Comparison of ENCODE assay signal across 10 mouse cellular contexts in genomic region chr14:56368834-56369233, GRCm38 (mm10). TPM values are rescaled to one million over a fixed set of nuclear protein-coding genes. Genes with fewer than 3 reads are reported as not detected.
DNase-seq lines count a peak whose midpoint lies in the region; ATAC-seq and TF ChIP-seq lines count a peak whose summit lies in the region.
"Had no signal": no experiment of that assay in that cellular context is flagged by ENCODE, and none has a peak within 500 bp of the region (broad histone marks: within the 10 kb centered on the region; RNA-seq: fewer than 3 reads in every experiment).

No protein-coding gene starts in this region.

- no peak for ATAC-seq in hindbrain, embryonic 16.5 days

- no peak overlapping the region for H3K27ac ChIP-seq in hindbrain, embryonic 10.5 days
- no peak overlapping the region for H3K27ac ChIP-seq in hindbrain, embryonic 16.5 days (ENCODE audit: low read depth, low read length)
- no peak overlapping the region for H3K27ac ChIP-seq in thymus, adult 2 months (ENCODE audit: control insufficient read depth, insufficient read depth, low read length)
- H3K27ac ChIP-seq: neural tube, embryonic 13.5 days had no signal

- peak; percentile 15 for DNase-seq in hindbrain, embryonic 10.5 days (ENCODE audit: low spot score)
- peak; percentile 42 for DNase-seq in thymus, adult 2 months
- no peak for DNase-seq in thymus, adult 18-20 months
- DNase-seq in forelimb bud, embryonic 11.5 days (ENCODE audit: low read depth, low spot score): peak; percentile 28
- peak; percentile 68 for DNase-seq in thymus, postnatal 4 days
- DNase-seq in natural killer cell, adult 2 months (ENCODE audit: low spot score in 2 of 2): no peak
- no peak for DNase-seq in heart, postnatal 25 days (ENCODE audit: low spot score)

- no peak overlapping the region for H3K4me2 ChIP-seq in hindbrain, embryonic 16.5 days (ENCODE audit: low read length)
- H3K4me2 ChIP-seq: neural tube, embryonic 13.5 days had no signal

- no peak for TF ChIP-seq POLR2A in thymus, adult 2 months (IDR thresholded peaks at IDR 0.05; ENCODE audit: control insufficient read depth, extremely low read depth, insufficient read depth, low read length, poor library complexity)

- no peak overlapping the region for H3K4me3 ChIP-seq in hindbrain, embryonic 10.5 days
- no peak overlapping the region for H3K4me3 ChIP-seq in hindbrain, embryonic 16.5 days (ENCODE audit: low read length)
- H3K4me3 ChIP-seq in thymus, adult 2 months (ENCODE audit: control insufficient read depth, insufficient read depth, low read length): no peak overlapping the region
- H3K4me3 ChIP-seq: neural tube, embryonic 13.5 days had no signal

- H3K27me3 ChIP-seq in hindbrain, embryonic 10.5 days (ENCODE audit: insufficient read depth, poor library complexity, severe bottlenecking): peaks cover 47% of the 10 kb centered on the region
- H3K27me3 ChIP-seq in hindbrain, embryonic 16.5 days (replicated peaks; ENCODE audit: control insufficient read depth, insufficient read depth, low read length): peaks cover 27% of the 10 kb centered on the region
- H3K27me3 ChIP-seq in thymus, adult 2 months (ENCODE audit: control insufficient read depth, insufficient read depth, low read length): no peaks in the 10 kb centered on the region; the same call in 1 of the 2 replicates

- no peaks in the 10 kb centered on the region for H3K36me3 ChIP-seq in hindbrain, embryonic 10.5 days
- H3K36me3 ChIP-seq in hindbrain, embryonic 16.5 days (ENCODE audit: control insufficient read depth, insufficient read depth, low read length): no peaks in the 10 kb centered on the region
- H3K36me3 ChIP-seq in thymus, adult 2 months (ENCODE audit: control insufficient read depth, insufficient read depth, low read length): no peaks in the 10 kb centered on the region
- H3K36me3 ChIP-seq: neural tube, embryonic 13.5 days had no signal

- WGBS in hindbrain, embryonic 10.5 days: 59% methylated on average over 3 of the region's 3 CpGs
- 58% methylated on average over 3 of the region's 3 CpGs for WGBS in hindbrain, embryonic 16.5 days
- 62% methylated on average over 3 of the region's 3 CpGs for WGBS in thymus, adult 2 months

- H3K9me3 ChIP-seq in hindbrain, embryonic 10.5 days: no peaks in the 10 kb centered on the region
- H3K9me3 ChIP-seq in hindbrain, embryonic 16.5 days (ENCODE audit: control insufficient read depth, low read length): no peaks in the 10 kb centered on the region
- H3K9me3 ChIP-seq: neural tube, embryonic 13.5 days had no signal

- peaks cover 8% of the 10 kb centered on the region for H3K4me1 ChIP-seq in hindbrain, embryonic 10.5 days (replicated peaks)
- peaks cover 2% of the 10 kb centered on the region for H3K4me1 ChIP-seq in hindbrain, embryonic 16.5 days (ENCODE audit: control insufficient read depth, insufficient read depth, low read depth, low read length)
- H3K4me1 ChIP-seq in thymus, adult 2 months (replicated peaks; ENCODE audit: control insufficient read depth, insufficient read depth, low read length): no peaks in the 10 kb centered on the region

- no peak overlapping the region for H3K9ac ChIP-seq in hindbrain, embryonic 16.5 days (ENCODE audit: low read depth, low read length)
- H3K9ac ChIP-seq: neural tube, embryonic 13.5 days had no signal

- intact Hi-C loops in heart, postnatal 25 days (cut with DNase I): no loop called here

- TF ChIP-seq CTCF in thymus, adult 2 months (IDR thresholded peaks at IDR 0.05; ENCODE audit: borderline replicate concordance, control insufficient read depth, extremely low read depth, insufficient read depth, low read length, poor library complexity): no peak

RNA-seq across cellular contexts. Expression of gene Atp12a, which starts 4.0 kb away (rescaled TPM):
- not detected in 2 replicates for polyA plus RNA-seq in hindbrain, embryonic 10.5 days (2016; fragmentation: Nextera tagmentation; extraction: Ambion mirVana)
- 0.27 and 0.33 TPM in 2 replicates for polyA plus RNA-seq in hindbrain, embryonic 16.5 days (2015; fragmentation: Nextera tagmentation; extraction: Ambion mirVana)
- polyA plus RNA-seq in thymus, adult 2 months (2012; rRNA removed): 0.23 and 0.69 TPM in 2 replicates
- not detected for total RNA-seq in heart, postnatal 25 days (2021)
- total RNA-seq: gastrocnemius, postnatal 4 days had no signal

RNA-seq across cellular contexts. Expression of gene Rnf17, which starts 33.5 kb away (rescaled TPM):
- 1.3 and 2.5 TPM in 2 replicates for polyA plus RNA-seq in hindbrain, embryonic 10.5 days (2016; fragmentation: Nextera tagmentation; extraction: Ambion mirVana)
- polyA plus RNA-seq in hindbrain, embryonic 16.5 days (2015; fragmentation: Nextera tagmentation; extraction: Ambion mirVana): 0.80 and 1.1 TPM in 2 replicates
- polyA plus RNA-seq in thymus, adult 2 months (2012; rRNA removed): 0.03 TPM in 1 of 2 replicates, not detected in the other
- under 1 TPM; 0.29 to 0.36 TPM for total RNA-seq in heart, postnatal 25 days (2021)

Comparison
In these comparisons a context has a peak if more than half of its experiments do, and no peak if none do; other contexts are left out.
1. DNase-seq: peak in hindbrain, embryonic 10.5 days (single experiment), thymus, adult 2 months (single experiment), forelimb bud, embryonic 11.5 days (single experiment) and thymus, postnatal 4 days (single experiment); none in thymus, adult 18-20 months (0 of 2), natural killer cell, adult 2 months (0 of 2) and heart, postnatal 25 days (single experiment).